Mouse (Mus musculus) duodenum, adult 2 months (tissue): ENCODE measurements around the gene Cdk5rap1. TPM values are rescaled to one million over a fixed set of nuclear protein-coding genes. Genes with fewer than 3 reads are reported as not detected.

Experiments used
- polyA plus RNA-seq: library from polyadenylated mRNA; depleted of rRNA; stranded (reverse); fragments of >200 nt; gene quantifications from 2 replicates; pipeline ENCODE4 v1.2.3, GENCODE M21; 2012; ENCODE audit warnings: low replicate concordance; rRNA removed

Cdk5rap1 gene
- polyA plus RNA-seq, result 3.9 and 4.2 TPM in 2 replicates

GRCm38 (mm10) chr2:154372842-154373500 lies at the start of gene Cdk5rap1:
Gene Cdk5rap1, minus strand, starts transcription at chr2:154373010.

GRCm38 (mm10) chr2:154407643-154408445 lies 35.0 kb upstream of the Cdk5rap1 start, which contains the start of gene Snta1:
Gene Snta1, minus strand, starts transcription at chr2:154408099.

GRCm38 (mm10) chr2:154306927-154307326 lies 65.9 kb downstream of the Cdk5rap1 start, which contains the start of gene Bpifb9b:
Gene Bpifb9b, plus strand, starts transcription at chr2:154307227.

Other genes starting within 250 kb of the Cdk5rap1 start
- not detected in 2 replicates for gene Bpifa3, start 242.7 kb downstream of the Cdk5rap1 start, polyA plus RNA-seq
- not detected in 2 replicates for gene Bpifa1, start 230.1 kb downstream of the Cdk5rap1 start, polyA plus RNA-seq
- gene Bpifa5, start 210.4 kb downstream of the Cdk5rap1 start, polyA plus RNA-seq, result not detected in 2 replicates
- 0.13 and 0.28 TPM in 2 replicates for gene Bpifb1, start 182.2 kb downstream of the Cdk5rap1 start, polyA plus RNA-seq
- gene Bpifb5, start 149.3 kb downstream of the Cdk5rap1 start, polyA plus RNA-seq, result 0.09 TPM in 1 of 2 replicates, not detected in the other
- not detected in 2 replicates for gene Bpifb9a, start 115.2 kb downstream of the Cdk5rap1 start, polyA plus RNA-seq
- gene Bpifb9b, start 65.8 kb downstream of the Cdk5rap1 start, polyA plus RNA-seq, result not detected in 2 replicates
- gene Snta1, start 35.1 kb upstream of the Cdk5rap1 start, polyA plus RNA-seq, result 16.9 and 38.8 TPM in 2 replicates
- gene Cbfa2t2, start 63.5 kb upstream of the Cdk5rap1 start, polyA plus RNA-seq, result 3.5 and 3.9 TPM in 2 replicates
- gene 1700003F12Rik, start 174.1 kb upstream of the Cdk5rap1 start, polyA plus RNA-seq, result 0.21 and 1.0 TPM in 2 replicates
- 0.07 and 0.27 TPM in 2 replicates for gene Actl10, start 178.8 kb upstream of the Cdk5rap1 start, polyA plus RNA-seq
- 0.31 and 0.44 TPM in 2 replicates for gene Necab3, start 185.9 kb upstream of the Cdk5rap1 start, polyA plus RNA-seq
- gene E2f1, start 196.9 kb upstream of the Cdk5rap1 start, polyA plus RNA-seq, result 6.4 and 8.0 TPM in 2 replicates
- gene Pxmp4, start 230.7 kb upstream of the Cdk5rap1 start, polyA plus RNA-seq, result 32.7 and 43.8 TPM in 2 replicates
- gene Zfp341, start 240.3 kb upstream of the Cdk5rap1 start, polyA plus RNA-seq, result 3.0 and 3.9 TPM in 2 replicates
- 0.33 and 0.58 TPM in 2 replicates for gene 4930519P11Rik, start 240.4 kb upstream of the Cdk5rap1 start, polyA plus RNA-seq